Comparison of ENCODE assay signal across 8 mouse cellular contexts in the genomic region with DNA sequence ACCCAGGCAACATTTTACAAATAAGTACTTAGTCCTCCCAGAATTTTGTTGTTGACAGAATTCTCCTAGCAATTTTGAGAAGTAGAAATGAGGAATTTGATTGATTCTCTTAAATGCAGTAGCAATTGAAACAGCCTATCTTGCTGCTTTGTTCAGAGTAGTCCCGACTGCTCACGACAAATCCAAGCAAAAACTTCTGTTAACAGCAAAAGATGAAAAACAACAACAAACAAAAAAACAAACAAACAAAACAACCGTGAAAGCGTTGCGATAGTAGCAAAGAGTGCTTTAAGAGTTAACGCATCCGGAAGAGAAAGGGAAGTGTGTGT. TPM values are rescaled to one million over a fixed set of nuclear protein-coding genes. Genes with fewer than 3 reads are reported as not detected.
DNase-seq lines count a peak whose midpoint lies in the region; ATAC-seq lines count a peak whose summit lies in the region.

No protein-coding gene starts in this region.

- peak overlapping the region; percentile 66 for H3K27ac ChIP-seq in heart, embryonic 16.5 days (ENCODE audit: low read length)
- H3K27ac ChIP-seq in hindbrain, embryonic 14.5 days: peak overlapping the region; percentile 82
- peak overlapping the region; percentile 55; the same call in 1 of the 2 replicates for H3K27ac ChIP-seq in midbrain, embryonic 13.5 days

- H3K9ac ChIP-seq in heart, embryonic 16.5 days (ENCODE audit: low read length): peak overlapping the region; percentile 68
- peak overlapping the region; percentile 59 for H3K9ac ChIP-seq in hindbrain, embryonic 14.5 days
- peak overlapping the region; percentile 53 for H3K9ac ChIP-seq in midbrain, embryonic 13.5 days (replicated peaks)

- no peak for ATAC-seq in heart, embryonic 16.5 days (replicated peaks; ENCODE audit: extremely low read depth, insufficient read depth, low FRiP score)
- no peak for ATAC-seq in hindbrain, embryonic 14.5 days (ENCODE audit: low FRiP score)
- ATAC-seq in midbrain, embryonic 13.5 days: peak; percentile 57; the same call in 1 of the 2 replicates
- no peak for ATAC-seq in activated CD4-positive, CD25-positive, alpha-beta regulatory T cell, adult 4 months

- under 1% methylated on average over 7 of the region's 7 CpGs for WGBS in heart, embryonic 16.5 days
- under 1% methylated on average over 7 of the region's 7 CpGs for WGBS in hindbrain, embryonic 14.5 days
- WGBS in midbrain, embryonic 13.5 days: 1% methylated on average over 7 of the region's 7 CpGs

- H3K4me1 ChIP-seq in heart, embryonic 16.5 days (ENCODE audit: control insufficient read depth, insufficient read depth, low read length): peaks cover 14% of the 10 kb centered on the region
- H3K4me1 ChIP-seq in hindbrain, embryonic 14.5 days (replicated peaks; ENCODE audit: control insufficient read depth, insufficient read depth, low read length): no peaks in the 10 kb centered on the region; the same call in 1 of the 2 replicates
- H3K4me1 ChIP-seq in midbrain, embryonic 13.5 days (replicated peaks): peaks cover 11% of the 10 kb centered on the region

- H3K36me3 ChIP-seq in heart, embryonic 16.5 days (ENCODE audit: control insufficient read depth, insufficient read depth): no peaks in the 10 kb centered on the region
- no peaks in the 10 kb centered on the region for H3K36me3 ChIP-seq in hindbrain, embryonic 14.5 days (replicated peaks; ENCODE audit: control insufficient read depth, insufficient read depth)
- H3K36me3 ChIP-seq in midbrain, embryonic 13.5 days: no peaks in the 10 kb centered on the region

- H3K4me3 ChIP-seq in heart, embryonic 16.5 days (ENCODE audit: low read length): peak overlapping the region; percentile 62
- peak overlapping the region; percentile 25 for H3K4me3 ChIP-seq in hindbrain, embryonic 14.5 days (replicated peaks; ENCODE audit: low read length)
- peak overlapping the region; percentile 37 for H3K4me3 ChIP-seq in midbrain, embryonic 13.5 days (replicated peaks)

- H3K4me2 ChIP-seq in heart, embryonic 16.5 days (ENCODE audit: low read depth, low read length): peak overlapping the region; percentile 69
- peak overlapping the region; percentile 56 for H3K4me2 ChIP-seq in hindbrain, embryonic 14.5 days (replicated peaks)
- H3K4me2 ChIP-seq in midbrain, embryonic 13.5 days (replicated peaks): peak overlapping the region; percentile 52

- no peak for DNase-seq in heart, postnatal 10 days
- peak; percentile 9 for DNase-seq in Muller cell, postnatal 12 days (ENCODE audit: inconsistent ontology term)
- DNase-seq in hindbrain, embryonic 14.5 days (ENCODE audit: low spot score): peak; percentile 25
- DNase-seq in right cerebral cortex, postnatal 14 days: no peak
- DNase-seq in yolk sac, embryonic 10.5 days (ENCODE audit: low spot score): no peak

- H3K27me3 ChIP-seq in heart, embryonic 16.5 days (ENCODE audit: control insufficient read depth, insufficient read depth, low read length): no peaks in the 10 kb centered on the region
- no peaks in the 10 kb centered on the region for H3K27me3 ChIP-seq in hindbrain, embryonic 14.5 days (ENCODE audit: control insufficient read depth, insufficient read depth, low read length)
- H3K27me3 ChIP-seq in midbrain, embryonic 13.5 days: no peaks in the 10 kb centered on the region

- intact Hi-C loops in heart, postnatal 10 days (cut with DNase I): loop anchor here (2.0 kb wide), 2 partner anchors 17 to 79 kb away; no protein-coding TSS in a partner anchor

- no peaks in the 10 kb centered on the region for H3K9me3 ChIP-seq in heart, embryonic 16.5 days (replicated peaks; ENCODE audit: control insufficient read depth, low read length)
- H3K9me3 ChIP-seq in hindbrain, embryonic 14.5 days (ENCODE audit: control insufficient read depth, low read length): no peaks in the 10 kb centered on the region
- no peaks in the 10 kb centered on the region for H3K9me3 ChIP-seq in midbrain, embryonic 13.5 days

RNA-seq across cellular contexts. Expression of gene Tex14, which starts 21.2 kb away (rescaled TPM):
- polyA plus RNA-seq in heart, embryonic 16.5 days (2015; fragmentation: Nextera tagmentation; extraction: Ambion mirVana): 0.06 and 0.42 TPM in 2 replicates
- under 1 TPM; 0.10 to 0.47 TPM for total RNA-seq in heart, postnatal 10 days (2021)
- polyA plus RNA-seq in hindbrain, embryonic 14.5 days (2014; fragmentation: Nextera tagmentation; extraction: Ambion mirVana): 0.72 and 1.1 TPM in 2 replicates
- polyA plus RNA-seq in midbrain, embryonic 13.5 days (2015; fragmentation: Nextera tagmentation; extraction: Ambion mirVana): 0.19 and 0.38 TPM in 2 replicates
- under 1 TPM; 0.22 to 0.58 TPM for polyA plus RNA-seq in activated CD4-positive, CD25-positive, alpha-beta regulatory T cell, adult 4 months (2017; shearing (Covaris generic))

RNA-seq across cellular contexts. Expression of gene Rad51c, which starts 21.3 kb away (rescaled TPM):
- polyA plus RNA-seq in heart, embryonic 16.5 days (2015; fragmentation: Nextera tagmentation; extraction: Ambion mirVana): 9.2 and 10.1 TPM in 2 replicates
- total RNA-seq in heart, postnatal 10 days (2021): 1 to 10 TPM; 3.7 to 4.4 TPM
- 3.2 and 4.0 TPM in 2 replicates for polyA plus RNA-seq in hindbrain, embryonic 14.5 days (2014; fragmentation: Nextera tagmentation; extraction: Ambion mirVana)
- polyA plus RNA-seq in midbrain, embryonic 13.5 days (2015; fragmentation: Nextera tagmentation; extraction: Ambion mirVana): 5.9 and 6.3 TPM in 2 replicates
- polyA plus RNA-seq in activated CD4-positive, CD25-positive, alpha-beta regulatory T cell, adult 4 months (2017; shearing (Covaris generic)): 1 to 10 TPM; 1.2 to 1.6 TPM

Comparison
In these comparisons a context has a peak if more than half of its experiments do, and no peak if none do; other contexts are left out.
1. DNase-seq: peak in Muller cell, postnatal 12 days (single experiment) and hindbrain, embryonic 14.5 days (single experiment); none in heart, postnatal 10 days (0 of 2), right cerebral cortex, postnatal 14 days (single experiment) and yolk sac, embryonic 10.5 days (single experiment).
2. Peak in every context shown above with its lines, with median percentiles within 50 percentile points of each other: H3K27ac ChIP-seq, H3K4me2 ChIP-seq, H3K4me3 ChIP-seq and H3K9ac ChIP-seq.